Mouse (Mus musculus): Measurements from ENCODE around the gene Gjb3. TPM values are rescaled to one million over a fixed set of nuclear protein-coding genes. Genes with fewer than 3 reads are reported as not detected.

The Gjb3 gene
- polyA plus RNA-seq, 1 experiment = 13.2 TPM

DNA sequence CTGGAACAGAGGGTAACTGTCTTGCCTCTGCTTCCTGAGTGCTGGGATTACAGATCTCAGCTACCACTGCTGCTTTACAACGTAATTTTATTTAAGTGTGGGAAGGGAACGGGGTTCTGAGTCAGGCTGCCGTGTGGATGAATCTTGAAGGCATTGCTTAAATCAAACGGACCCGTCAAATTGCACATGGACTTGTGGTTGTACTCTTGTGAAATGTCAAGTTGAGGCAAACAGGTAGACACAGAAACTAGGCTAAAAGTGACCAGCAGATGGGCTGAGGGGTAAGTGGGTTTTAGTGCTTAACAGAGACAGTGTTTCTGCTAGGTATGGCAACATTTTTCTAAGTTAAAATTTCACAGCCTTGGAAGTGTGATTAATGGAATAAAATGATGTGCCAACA, 7.0 kb upstream of the Gjb3 start:
- no peak for DNase-seq (ENCODE audit: low spot score)

DNA sequence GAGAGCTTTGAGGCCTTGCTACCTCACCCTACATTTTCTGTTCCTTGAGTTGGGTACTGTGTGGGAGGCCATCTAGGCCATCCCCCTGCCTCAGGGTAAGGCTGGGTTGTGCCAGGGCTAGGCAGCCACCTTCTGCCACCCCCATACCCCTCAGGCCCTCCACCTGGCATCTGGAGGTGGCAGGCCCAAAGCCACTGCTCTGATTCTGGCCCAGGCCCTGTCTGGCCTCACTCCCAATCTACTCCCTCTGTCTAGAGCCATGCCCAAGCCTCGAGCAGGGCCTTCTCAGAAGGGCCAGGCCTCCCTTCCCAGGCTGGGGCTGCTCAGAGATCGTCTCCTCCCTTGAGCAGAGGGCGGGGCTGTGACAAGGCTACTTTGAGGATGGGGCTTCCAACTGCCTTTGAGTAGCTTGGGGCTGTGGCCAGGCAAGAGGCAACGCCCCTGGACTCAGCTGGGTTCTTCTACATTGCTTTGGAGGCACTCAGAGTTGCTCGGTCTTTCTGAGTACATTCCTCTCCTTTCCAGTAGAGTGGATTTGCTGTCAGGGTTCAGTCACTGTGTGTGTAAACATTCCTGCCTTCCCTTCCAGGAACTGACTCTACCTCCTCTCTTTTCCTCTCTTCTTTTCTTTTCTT, 4.3 kb upstream of the Gjb3 start:
- no peak for DNase-seq (ENCODE audit: low spot score)

DNA sequence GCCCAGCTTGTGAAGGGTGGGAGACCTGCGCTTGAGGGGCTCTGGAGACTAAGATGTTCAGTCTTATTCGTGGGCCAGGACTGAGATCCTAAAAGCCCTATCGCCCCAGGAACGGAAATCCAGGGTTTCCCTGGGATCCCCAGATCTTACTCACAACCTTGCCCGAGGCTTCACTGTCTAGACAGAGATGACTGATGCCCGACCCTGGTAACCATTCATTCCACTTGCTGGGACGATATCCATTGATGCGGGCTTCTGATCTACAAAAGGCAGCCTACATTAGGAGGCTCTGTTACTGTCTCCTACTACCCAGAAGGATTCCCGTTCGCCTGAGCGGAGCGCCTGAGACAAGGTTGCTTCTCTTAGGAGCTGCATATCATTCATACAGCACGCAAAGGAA, 527 bp upstream of the Gjb3 start:
- DNase-seq (ENCODE audit: low spot score) = no peak

DNA sequence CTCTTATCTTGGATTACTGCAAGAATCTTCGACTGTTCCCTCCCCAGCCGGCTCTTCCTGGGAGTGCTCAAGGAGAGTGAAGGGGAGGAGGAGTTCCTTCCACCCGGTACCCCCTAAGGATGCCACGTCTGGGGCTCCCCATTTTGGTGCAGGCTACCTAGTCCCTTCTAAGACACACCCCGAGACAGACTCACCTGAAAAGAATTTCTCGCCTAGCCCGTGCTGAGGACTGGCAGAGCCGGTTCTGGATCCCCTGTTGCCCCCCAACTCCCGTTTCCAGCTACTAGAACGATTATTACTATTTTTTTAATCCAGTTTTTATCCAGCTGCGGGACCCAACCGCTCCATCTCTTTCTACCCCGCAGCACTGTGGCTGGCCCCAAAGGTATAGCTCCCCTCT, 893 bp downstream of the Gjb3 start:
- DNase-seq (ENCODE audit: low spot score) = no peak

DNA sequence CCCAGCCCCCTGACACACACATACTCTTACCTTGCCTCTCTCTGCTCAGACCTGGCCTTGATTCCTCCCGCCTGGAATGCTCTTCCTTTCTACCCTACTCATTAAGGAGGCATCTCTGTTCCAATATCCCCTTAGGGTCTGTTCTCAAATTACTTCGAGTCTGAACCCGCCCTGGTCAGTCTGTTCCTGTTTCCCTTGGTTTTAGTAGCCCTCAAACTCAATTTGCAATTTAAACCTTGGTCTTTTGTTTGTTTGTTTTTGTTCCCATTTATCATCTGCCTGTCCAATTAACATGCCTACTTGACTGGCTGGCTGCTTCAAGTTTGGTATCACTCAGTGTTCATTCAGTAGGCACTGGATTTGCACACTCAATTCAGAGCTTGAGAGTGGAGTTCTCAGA, 1.6 kb downstream of the Gjb3 start:
- DNase-seq (ENCODE audit: low spot score) = no peak

DNA sequence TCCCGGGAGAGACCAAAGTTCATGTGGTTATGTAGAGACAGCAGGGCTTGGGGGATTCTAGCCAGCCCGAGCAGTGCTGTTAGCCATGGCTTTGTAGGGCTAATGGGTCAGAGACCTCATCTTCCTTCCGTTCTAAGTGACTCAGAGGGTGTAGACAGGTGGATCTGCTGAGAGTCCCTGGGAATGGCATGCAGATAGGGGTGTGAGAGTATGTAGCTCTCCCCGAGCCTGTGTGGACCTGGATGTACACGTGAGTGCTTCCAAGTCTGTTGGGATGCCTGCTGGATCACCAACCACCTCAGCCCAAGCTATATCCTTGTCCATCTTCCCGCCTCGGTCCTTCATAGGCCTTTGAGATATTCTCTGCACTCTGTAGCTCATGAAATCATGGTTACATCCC, 2.3 kb downstream of the Gjb3 start:
- no peak for DNase-seq (ENCODE audit: low spot score)

DNA sequence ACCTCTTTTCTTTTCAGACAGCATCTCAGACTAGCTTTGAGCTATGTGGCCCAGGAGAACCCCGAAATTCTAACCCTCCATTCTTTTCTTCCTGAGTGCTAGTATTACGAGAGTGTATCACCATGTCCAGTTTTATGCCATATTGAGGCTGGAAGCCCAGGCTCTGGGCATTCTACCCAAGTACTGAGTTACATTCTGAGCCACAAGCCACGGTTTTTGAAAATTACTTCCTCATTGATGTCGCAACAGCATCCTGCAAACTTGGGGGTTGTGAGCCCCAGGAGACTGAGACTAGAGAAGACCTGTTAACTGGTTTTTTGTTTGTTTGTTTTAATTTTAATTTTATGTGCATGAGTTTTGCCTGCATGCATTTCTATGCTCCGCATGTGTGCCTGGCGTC, 2.9 kb downstream of the Gjb3 start:
- DNase-seq (ENCODE audit: low spot score) = no peak

DNA sequence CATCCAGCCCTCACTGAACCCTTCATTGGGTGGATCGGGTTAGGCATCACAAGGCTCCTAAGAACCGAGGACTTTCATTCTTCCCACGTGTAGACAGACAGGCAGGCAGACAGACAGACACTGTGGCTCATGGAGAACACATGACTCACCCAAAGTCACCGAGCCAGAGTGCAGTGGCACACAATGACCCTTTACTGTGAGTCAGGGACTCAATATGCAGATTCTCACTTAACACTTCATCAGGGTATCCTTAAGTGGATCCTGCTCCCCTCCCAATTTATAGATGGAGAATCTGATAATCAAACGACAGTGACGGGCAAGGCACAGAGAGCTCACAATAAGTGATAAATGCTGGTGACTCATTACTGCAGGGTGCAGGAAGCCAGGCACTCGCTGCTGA, 3.4 kb downstream of the Gjb3 start:
- DNase-seq (ENCODE audit: low spot score) = no peak

DNA sequence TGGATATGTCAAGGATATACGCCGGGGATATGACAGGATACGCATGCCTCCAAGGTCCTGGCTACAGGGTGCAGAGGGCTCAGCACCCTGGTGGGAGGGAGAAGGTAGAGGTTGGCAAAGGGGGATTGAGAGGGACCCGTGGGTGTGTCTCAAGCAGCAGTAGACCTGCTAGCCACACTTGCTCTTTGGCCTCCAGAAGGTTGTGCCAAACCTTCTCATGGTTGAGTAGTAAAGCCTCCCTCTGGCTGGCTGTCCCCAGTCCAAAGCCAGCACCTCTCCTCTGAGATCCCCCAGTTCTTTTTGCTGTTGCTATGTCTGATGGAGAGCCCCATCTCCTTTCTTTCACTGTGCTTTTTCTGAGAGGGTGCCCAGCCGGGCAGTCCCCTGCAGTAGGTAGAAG, 5.4 kb downstream of the Gjb3 start:
- no peak for DNase-seq (ENCODE audit: low spot score)

DNA sequence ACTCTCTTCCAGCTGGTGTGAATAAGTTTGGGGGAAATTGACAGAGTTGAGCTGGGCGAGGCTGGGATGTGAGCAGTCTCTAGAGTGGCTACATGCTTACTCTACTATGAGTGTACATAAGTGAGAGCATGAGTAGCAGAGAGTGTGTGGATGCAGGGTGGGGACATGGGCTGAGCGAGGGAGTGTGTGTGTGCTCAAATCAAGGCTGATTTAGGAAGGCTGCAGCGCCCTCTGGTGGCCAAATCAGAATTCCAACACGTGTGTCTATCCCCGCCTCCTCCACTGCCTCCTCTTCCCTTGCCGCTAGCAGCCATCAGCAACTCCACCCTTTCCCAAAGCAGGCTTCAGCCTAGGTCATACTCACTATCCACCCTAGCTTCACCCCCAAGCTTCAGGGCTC, 5.9 kb downstream of the Gjb3 start:
- DNase-seq (ENCODE audit: low spot score) = no peak

DNA sequence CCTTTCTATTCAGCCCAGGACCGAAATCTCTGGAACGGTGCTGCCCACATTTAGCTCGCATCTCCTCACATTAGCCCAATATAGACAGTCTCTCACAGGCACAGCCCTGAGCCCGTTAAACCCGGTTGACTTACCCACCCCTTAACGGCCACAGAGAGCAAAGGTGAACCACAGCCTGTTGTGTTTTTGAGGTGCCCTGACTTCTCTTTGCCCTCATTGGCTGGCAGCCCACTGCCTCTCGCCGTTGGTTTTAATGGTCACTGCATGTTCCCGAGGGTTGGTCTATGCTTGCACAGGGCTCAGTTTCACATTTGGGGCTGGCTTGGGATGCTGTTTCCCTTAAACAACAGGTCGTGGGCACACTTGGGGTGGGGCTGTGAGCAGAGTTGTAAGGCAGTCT, 6.3 kb downstream of the Gjb3 start:
- DNase-seq (ENCODE audit: low spot score) = no peak

DNA sequence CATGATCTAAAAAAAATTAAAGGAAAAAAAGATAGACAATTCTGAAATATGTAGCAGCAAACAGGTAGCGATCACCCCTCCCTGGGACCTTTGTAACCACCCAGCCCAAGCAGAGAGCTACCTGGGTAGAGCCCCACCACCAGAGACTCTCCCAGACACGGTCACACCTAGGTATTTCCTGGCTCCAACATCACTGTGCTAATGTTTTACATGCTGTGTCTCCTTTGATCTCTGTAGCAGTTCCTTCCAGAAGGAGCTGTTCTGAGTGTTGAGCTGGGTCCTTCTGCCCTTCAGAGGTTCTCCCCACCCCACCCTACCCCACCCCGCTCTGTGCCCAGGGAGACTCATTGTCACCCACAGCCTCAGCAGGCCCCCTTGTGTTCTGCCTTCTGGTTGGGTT, 7.0 kb downstream of the Gjb3 start:
- no peak for DNase-seq (ENCODE audit: low spot score)

DNA sequence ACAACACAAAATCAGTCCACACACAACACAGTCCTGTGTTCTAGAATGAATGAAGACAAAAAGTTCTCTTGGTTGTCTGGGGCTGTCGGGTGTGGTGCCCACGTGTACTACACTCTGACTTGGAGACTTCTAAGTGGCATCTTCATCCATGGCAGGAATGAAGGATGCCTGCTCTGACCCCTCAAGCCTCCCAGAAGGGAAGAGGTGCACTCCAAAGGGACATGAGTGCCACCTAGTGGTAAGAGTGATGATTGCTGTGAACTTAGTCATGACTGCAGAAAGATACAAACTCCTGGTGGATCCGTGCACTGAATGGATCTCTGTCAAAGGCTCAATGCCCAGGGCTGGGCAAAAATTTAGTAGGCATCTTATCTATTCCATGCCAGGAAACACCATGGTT, 11.0 kb downstream of the Gjb3 start:
- no peak for DNase-seq (ENCODE audit: low spot score)

DNA sequence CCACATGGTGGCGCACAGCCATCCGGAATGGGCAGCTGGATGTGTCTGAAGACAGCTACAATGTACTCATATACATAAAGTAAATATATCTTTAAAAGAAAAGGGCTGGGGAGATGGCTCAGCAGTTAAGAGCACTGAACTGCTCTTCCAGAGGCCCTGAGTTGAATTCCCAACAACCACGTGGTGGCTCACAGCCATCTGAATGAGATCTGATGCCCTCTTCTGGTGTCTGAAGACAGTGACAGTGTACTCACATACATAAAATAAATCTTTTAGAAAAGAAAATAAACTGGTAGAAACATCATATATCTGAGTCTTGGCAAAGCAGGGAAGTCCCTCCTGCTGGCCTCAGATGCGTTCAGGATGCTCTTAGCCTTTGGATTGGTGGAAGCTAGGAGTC, 13.5 kb downstream of the Gjb3 start:
- DNase-seq (ENCODE audit: low spot score) = no peak

DNA sequence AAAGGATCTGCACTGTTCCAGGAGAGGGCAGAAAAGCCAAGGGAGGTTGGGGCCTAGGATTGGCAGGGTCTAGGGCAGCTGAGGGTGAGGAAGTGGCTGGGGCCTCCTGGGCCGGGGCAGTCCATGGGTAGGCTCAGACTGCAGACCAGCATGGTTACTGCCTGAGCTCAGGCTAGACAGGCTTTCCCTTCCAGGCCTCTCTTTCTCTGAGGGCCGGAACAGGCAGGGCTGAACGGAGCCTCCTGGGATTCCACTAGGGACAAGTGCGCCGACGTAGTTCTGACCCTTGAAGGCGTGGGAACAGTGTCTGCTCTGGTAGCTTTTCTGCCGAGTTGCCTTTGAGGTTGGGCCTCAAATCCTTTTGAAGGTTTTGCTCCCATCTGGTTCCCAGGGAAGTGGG, 14.9 kb downstream of the Gjb3 start:
- no peak for DNase-seq (ENCODE audit: low spot score)

DNA sequence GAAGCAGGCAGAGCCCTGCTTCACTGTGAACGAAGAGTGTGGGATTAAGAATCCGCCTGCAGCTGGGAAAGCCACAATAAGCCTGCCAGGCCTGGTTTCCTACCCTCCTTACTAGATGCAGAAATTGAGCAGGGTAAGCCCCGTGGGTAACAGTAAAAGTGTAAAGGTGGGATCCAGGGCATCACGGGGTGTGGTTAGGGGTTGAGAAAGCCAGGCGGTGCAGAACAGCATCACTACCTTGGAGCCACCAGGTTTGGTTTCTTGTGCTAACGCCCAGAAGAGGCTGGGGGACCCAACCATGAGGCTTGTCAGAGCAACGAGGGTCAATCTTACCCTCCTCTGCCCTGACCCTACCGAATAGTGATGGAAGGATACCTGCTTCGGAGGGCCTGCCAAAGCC, 16.1 kb downstream of the Gjb3 start:
- DNase-seq (ENCODE audit: low spot score) = no peak

DNA sequence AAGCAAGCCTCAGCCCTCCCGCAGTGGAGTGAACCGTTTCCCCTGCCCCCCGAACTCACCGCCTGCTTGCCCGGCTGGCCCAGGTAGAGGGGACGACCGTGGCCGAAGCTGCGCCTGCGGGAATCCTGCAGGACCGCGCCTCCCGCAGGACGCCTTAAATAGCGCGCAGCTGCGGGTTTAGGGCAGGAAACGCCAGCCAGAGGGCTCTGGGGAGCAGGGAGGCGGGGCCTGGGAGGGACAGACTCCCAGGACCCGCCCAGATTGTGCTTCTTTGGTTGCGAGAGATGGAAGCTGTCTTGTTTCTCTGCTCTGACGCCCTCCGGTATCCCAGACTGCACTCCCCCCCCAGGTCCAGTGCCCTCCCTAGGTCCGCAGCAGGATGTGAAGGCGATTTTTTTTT, 16.8 kb downstream of the Gjb3 start, which contains the start of gene Gja4:
Gene Gja4 (minus strand): TSS at position 179 of the 400 bp plus-strand sequence.
- DNase-seq (ENCODE audit: low spot score) = peak; percentile 59

DNA sequence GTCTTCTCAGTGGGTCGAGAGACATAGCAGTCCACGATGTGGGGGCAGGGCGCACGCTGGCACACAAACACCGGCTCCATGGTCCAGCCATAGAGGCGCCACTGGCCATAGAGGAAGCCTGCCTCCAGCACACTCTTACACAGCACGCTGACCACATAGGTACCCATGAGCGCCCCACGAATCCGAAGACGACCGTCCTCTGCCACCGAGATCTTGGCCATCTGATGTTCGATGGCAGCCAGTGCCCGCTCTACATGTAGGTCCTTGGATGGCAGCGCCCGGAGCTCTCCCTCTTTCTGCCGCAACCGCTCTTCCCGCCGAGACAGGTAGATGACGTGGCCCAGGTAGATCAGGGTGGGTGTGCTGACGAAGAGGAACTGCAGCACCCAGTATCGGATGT, 18.3 kb downstream of the Gjb3 start:
- no peak for DNase-seq (ENCODE audit: low spot score)

DNA sequence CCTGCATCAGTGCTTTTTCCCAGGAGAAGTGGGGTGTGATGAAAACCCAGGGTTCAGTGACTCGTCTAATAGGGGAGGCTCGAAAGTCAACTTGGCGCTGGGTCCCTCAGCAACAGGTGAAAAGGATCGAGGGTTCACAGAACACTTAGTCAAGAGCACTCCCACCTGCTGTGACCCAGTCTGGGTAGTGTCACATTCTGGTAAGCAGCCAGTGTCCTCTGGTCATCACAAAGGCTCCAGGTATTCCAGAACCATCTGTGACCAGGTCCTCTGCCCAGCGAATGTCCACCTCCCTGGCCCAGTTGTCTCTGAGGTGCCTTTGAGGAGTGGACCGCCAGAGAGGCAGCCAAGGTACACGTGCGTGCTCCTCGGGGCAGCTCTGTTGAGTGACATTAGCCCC, 19.1 kb downstream of the Gjb3 start:
- no peak for DNase-seq (ENCODE audit: low spot score)

DNA sequence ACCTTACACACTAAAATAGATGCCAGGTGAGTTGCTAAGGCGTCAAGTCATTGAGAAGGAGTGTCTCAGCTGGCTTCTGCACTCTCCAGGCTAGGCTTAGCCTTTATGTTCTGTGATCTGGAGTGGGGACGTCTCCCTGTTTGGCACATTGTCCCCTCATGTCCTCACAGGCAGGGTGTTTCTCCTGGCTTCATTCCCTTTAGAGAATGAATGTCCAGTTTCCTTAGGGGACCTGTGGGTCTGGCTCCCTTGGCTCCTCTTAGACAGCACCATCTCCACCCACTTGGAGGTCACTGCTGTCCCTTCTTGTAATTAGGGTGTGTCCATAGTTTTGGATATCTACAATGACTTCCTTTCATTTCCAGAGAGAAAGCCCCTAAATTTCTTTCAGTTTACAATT, 23.7 kb downstream of the Gjb3 start:
- DNase-seq (ENCODE audit: low spot score) = no peak

DNA sequence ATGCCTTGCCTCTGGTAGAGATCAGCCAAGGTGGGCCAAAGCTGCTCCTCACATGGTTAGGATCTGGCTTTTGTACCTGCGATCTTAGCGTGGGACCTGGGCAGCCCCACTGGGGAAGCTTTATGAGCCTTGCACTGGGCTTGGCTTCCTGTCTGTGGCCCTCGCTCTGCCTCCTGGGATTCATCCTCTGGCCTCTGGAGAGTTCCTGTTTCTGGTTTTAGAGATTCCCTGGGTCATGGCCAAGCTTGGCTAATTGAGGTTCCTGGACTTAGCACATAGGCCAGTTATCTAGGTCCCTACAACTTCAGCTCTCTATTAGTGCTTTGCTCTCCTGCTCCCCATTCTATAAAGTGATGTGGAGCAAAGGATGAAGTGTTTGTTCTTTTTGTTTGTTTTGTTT, 26.8 kb downstream of the Gjb3 start:
- DNase-seq (ENCODE audit: low spot score) = no peak

DNA sequence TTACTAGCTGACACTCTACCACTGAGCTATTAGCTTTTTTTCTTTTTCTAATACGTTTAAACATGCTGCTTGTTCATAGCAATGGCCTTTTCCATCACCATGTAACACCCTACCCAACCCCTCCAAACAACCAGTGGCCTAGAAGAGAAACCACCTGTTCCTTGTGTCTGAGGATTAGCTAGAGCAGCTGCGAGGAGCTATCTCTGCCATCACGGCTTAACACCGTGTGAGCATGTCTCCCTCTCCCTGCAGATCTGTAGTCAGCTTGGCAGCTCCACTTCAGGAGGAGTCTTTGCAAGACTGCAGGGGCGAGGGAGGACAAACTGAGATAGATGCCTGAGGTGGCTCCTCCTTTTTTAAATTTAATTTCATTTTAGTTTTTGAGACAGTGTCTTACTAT, 30.1 kb downstream of the Gjb3 start:
- no peak for DNase-seq (ENCODE audit: low spot score)

DNA sequence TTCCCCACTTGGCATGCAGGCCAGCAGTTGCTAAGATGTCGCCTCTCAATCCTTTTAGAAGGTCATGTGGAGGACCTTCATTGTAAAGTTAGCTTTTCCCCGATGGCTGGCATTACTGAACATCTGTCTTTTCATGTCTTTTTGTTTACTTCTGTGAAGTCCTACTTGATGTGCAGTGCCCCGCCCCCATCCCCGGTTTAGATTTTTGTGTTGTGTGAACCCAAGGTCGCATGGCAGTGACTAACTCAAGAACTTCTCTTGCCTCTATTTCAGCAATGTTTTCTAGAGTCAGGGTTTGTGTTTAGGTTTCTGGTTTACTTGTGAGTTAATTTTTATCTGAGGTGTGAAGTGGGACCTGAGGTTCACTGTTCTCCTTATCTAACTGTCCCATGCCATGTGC, 38.0 kb downstream of the Gjb3 start:
- no peak for DNase-seq (ENCODE audit: low spot score)

DNA sequence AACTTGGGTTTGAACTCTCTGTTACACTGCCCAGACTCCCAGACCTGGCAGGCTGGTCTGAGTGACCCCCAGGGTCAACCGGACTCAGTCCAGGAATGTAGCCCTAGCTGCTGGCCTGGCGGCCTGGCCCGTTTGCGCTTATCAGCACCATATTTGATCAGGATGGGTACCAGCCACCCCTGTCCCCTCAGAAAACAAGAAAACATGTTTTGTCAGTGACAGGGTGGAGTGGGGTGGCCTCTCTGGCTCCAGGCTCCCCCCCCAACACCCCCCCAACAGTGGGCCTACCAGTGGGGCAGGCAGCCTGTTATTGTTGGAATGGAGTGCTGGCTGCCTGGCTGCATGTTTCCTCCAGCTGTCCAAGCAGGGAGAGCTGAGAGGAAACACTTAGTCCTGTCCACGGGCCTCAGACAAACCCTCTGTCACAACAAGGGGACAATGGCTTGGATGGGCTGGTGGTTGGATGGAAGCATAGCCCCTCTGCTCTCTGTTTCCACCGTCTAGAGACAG, 41.5 kb downstream of the Gjb3 start:
- no peak for DNase-seq (ENCODE audit: low spot score)

All from urinary bladder, adult 2 months (tissue).